In the genomic region with DNA sequence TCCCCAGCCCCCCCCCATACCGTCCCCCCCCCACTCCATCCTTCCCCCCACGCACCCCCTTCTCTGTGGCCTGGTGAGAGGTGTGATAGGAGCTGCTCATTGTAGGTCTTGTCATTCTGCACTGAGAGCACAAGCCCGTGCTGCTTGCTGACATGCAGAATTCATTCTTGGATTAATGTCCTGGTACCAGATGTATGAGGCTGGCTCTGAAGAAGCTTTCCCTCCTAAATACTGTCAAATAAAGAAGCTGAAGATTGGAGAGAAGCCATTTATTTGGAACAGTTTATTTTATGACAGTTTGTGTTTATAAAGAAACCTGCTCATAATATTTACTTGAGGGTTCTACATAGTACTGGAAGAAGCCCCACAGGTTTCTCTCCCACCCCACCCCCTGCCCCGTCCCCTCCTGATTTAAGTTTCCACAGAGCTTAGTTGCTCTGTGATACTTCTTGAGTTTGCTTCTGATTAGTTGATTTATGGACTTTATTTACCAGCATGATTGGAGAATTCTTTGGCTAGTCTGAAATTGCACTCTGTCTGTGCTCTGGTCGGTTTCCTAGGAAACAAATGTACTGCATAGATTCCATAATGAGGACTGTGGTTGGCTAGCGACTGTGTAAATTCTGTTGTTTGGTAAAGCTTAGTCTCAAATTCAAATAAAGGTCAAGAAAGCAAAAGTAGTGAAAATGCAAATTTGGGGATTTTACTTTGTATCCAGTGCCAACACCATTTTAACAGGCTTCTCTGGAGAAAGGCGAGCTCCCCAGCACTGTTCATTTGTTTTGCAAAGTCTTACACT, we compare ENCODE assay signal across 12 mouse cellular contexts. TPM values are rescaled to one million over a fixed set of nuclear protein-coding genes. Genes with fewer than 3 reads are reported as not detected.
DNase-seq lines count a peak whose midpoint lies in the region; ATAC-seq and TF ChIP-seq lines count a peak whose summit lies in the region.
"Had no signal": no experiment of that assay in that cellular context is flagged by ENCODE, and none has a peak within 500 bp of the region (broad histone marks: within the 10 kb centered on the region; RNA-seq: fewer than 3 reads in every experiment).

No protein-coding gene starts in this region.

- TF ChIP-seq POLR2A in cerebellum, adult 2 months (IDR thresholded peaks at IDR 0.05; ENCODE audit: borderline replicate concordance, insufficient read depth, low read length): no peak

- WGBS in heart, embryonic 13.5 days: 35% methylated on average over 7 of the region's 7 CpGs
- 37% methylated on average over 7 of the region's 7 CpGs for WGBS in embryonic facial prominence, embryonic 12.5 days
- WGBS in hindbrain, embryonic 12.5 days: 14% methylated on average over 7 of the region's 7 CpGs
- WGBS in midbrain, postnatal 0 days: 9% methylated on average over 7 of the region's 7 CpGs
- WGBS in kidney, embryonic 14.5 days: 35% methylated on average over 7 of the region's 7 CpGs
- WGBS in kidney, embryonic 15.5 days: 31% methylated on average over 7 of the region's 7 CpGs
- 49% methylated on average over 7 of the region's 7 CpGs for WGBS in cerebellum, adult 2 months

- no peaks in the 10 kb centered on the region for H3K27me3 ChIP-seq in heart, embryonic 13.5 days (replicated peaks)
- no peaks in the 10 kb centered on the region for H3K27me3 ChIP-seq in embryonic facial prominence, embryonic 12.5 days
- no peaks in the 10 kb centered on the region for H3K27me3 ChIP-seq in hindbrain, embryonic 12.5 days
- H3K27me3 ChIP-seq in midbrain, postnatal 0 days (ENCODE audit: insufficient read depth, low read length): no peaks in the 10 kb centered on the region
- H3K27me3 ChIP-seq in kidney, embryonic 14.5 days (ENCODE audit: control insufficient read depth, insufficient read depth, low read length): no peaks in the 10 kb centered on the region
- H3K27me3 ChIP-seq in kidney, embryonic 15.5 days: no peaks in the 10 kb centered on the region
- no peaks in the 10 kb centered on the region for H3K27me3 ChIP-seq in cerebellum, adult 2 months (ENCODE audit: control insufficient read depth, insufficient read depth, low read length)

- H3K4me1 ChIP-seq in heart, embryonic 13.5 days: peaks cover 51% of the 10 kb centered on the region
- peaks cover 14% of the 10 kb centered on the region for H3K4me1 ChIP-seq in embryonic facial prominence, embryonic 12.5 days
- H3K4me1 ChIP-seq in hindbrain, embryonic 12.5 days: peaks cover 34% of the 10 kb centered on the region
- peaks cover 12% of the 10 kb centered on the region; the same call in 1 of the 2 replicates for H3K4me1 ChIP-seq in midbrain, postnatal 0 days (ENCODE audit: insufficient read depth, low read length)
- peaks cover 13% of the 10 kb centered on the region; the same call in 1 of the 2 replicates for H3K4me1 ChIP-seq in kidney, embryonic 14.5 days (ENCODE audit: control insufficient read depth, insufficient read depth, low read length)
- H3K4me1 ChIP-seq in kidney, embryonic 15.5 days: peaks cover 22% of the 10 kb centered on the region
- H3K4me1 ChIP-seq in cerebellum, adult 2 months (ENCODE audit: control insufficient read depth, insufficient read depth, low read length): no peaks in the 10 kb centered on the region

- H3K36me3 ChIP-seq in heart, embryonic 13.5 days: no peaks in the 10 kb centered on the region
- no peaks in the 10 kb centered on the region for H3K36me3 ChIP-seq in embryonic facial prominence, embryonic 12.5 days
- no peaks in the 10 kb centered on the region for H3K36me3 ChIP-seq in hindbrain, embryonic 12.5 days
- H3K36me3 ChIP-seq in midbrain, postnatal 0 days (ENCODE audit: insufficient read depth, low read length): no peaks in the 10 kb centered on the region
- H3K36me3 ChIP-seq in kidney, embryonic 14.5 days (ENCODE audit: control insufficient read depth, insufficient read depth, low read length): no peaks in the 10 kb centered on the region
- H3K36me3 ChIP-seq in kidney, embryonic 15.5 days: no peaks in the 10 kb centered on the region

- no peak for TF ChIP-seq CTCF in midbrain, postnatal 0 days (IDR thresholded peaks at IDR 0.05)
- TF ChIP-seq CTCF in cerebellum, adult 2 months (IDR thresholded peaks at IDR 0.05; ENCODE audit: borderline replicate concordance, insufficient read depth, low read depth, low read length): no peak

- H3K4me2 ChIP-seq in heart, embryonic 13.5 days: peak overlapping the region; percentile 10
- no peak overlapping the region; the same call in 1 of the 2 replicates for H3K4me2 ChIP-seq in embryonic facial prominence, embryonic 12.5 days (replicated peaks)
- peak overlapping the region; percentile 35 for H3K4me2 ChIP-seq in hindbrain, embryonic 12.5 days (replicated peaks)
- peak overlapping the region; percentile 26; the same call in 1 of the 2 replicates for H3K4me2 ChIP-seq in midbrain, postnatal 0 days (ENCODE audit: low read depth, low read length, poor library complexity, severe bottlenecking)
- H3K4me2 ChIP-seq in kidney, embryonic 14.5 days (replicated peaks; ENCODE audit: low read depth, low read length): no peak overlapping the region
- no peak overlapping the region for H3K4me2 ChIP-seq in kidney, embryonic 15.5 days

- H3K4me3 ChIP-seq in heart, embryonic 13.5 days: no peak overlapping the region
- H3K4me3 ChIP-seq in embryonic facial prominence, embryonic 12.5 days: no peak overlapping the region
- H3K4me3 ChIP-seq in hindbrain, embryonic 12.5 days: no peak overlapping the region
- no peak overlapping the region for H3K4me3 ChIP-seq in midbrain, postnatal 0 days (ENCODE audit: low read depth, low read length)
- H3K4me3 ChIP-seq in kidney, embryonic 14.5 days (ENCODE audit: low read length): no peak overlapping the region
- H3K4me3 ChIP-seq in kidney, embryonic 15.5 days (replicated peaks): no peak overlapping the region
- H3K4me3 ChIP-seq in cerebellum, adult 2 months (replicated peaks; ENCODE audit: insufficient read depth, low read depth, low read length): no peak overlapping the region

- peak overlapping the region; percentile 52; the same call in 1 of the 2 replicates for H3K9ac ChIP-seq in heart, embryonic 13.5 days
- no peak overlapping the region; the same call in 1 of the 2 replicates for H3K9ac ChIP-seq in embryonic facial prominence, embryonic 12.5 days
- H3K9ac ChIP-seq in hindbrain, embryonic 12.5 days: peak overlapping the region; percentile 43
- no peak overlapping the region for H3K9ac ChIP-seq in midbrain, postnatal 0 days (replicated peaks; ENCODE audit: low read length, poor library complexity, severe bottlenecking)
- no peak overlapping the region for H3K9ac ChIP-seq in kidney, embryonic 14.5 days (ENCODE audit: low read depth, low read length)
- no peak overlapping the region for H3K9ac ChIP-seq in kidney, embryonic 15.5 days
- H3K9ac ChIP-seq: liver, embryonic 14.5 days had no signal

- no peak for DNase-seq in heart, adult 9 months (ENCODE audit: low spot score in 2 of 2)
- DNase-seq in midbrain, postnatal 0 days (ENCODE audit: low spot score): peak; percentile 69
- no peak for DNase-seq in cerebellum, adult 2 months
- DNase-seq: adrenal gland, postnatal 25 days; cerebellum, adult 8-10 months; kidney, postnatal 10 days had no signal

- no peak for ATAC-seq in heart, embryonic 13.5 days (ENCODE audit: extremely low read depth, insufficient number of reproducible peaks, low FRiP score, low TSS enrichment)
- no peak for ATAC-seq in embryonic facial prominence, embryonic 12.5 days (ENCODE audit: insufficient number of reproducible peaks, insufficient read depth, low FRiP score, low TSS enrichment)
- ATAC-seq in hindbrain, embryonic 12.5 days (ENCODE audit: low FRiP score): 0 out of 2 replicates have a peak, but pooled peaks have one; percentile 32
- no peak for ATAC-seq in midbrain, postnatal 0 days (ENCODE audit: low FRiP score)
- ATAC-seq in kidney, embryonic 14.5 days (ENCODE audit: low FRiP score, low TSS enrichment): no peak
- no peak for ATAC-seq in kidney, embryonic 15.5 days (replicated peaks; ENCODE audit: low FRiP score)

- no peak overlapping the region; the same call in 1 of the 2 replicates for H3K27ac ChIP-seq in heart, embryonic 13.5 days (replicated peaks)
- H3K27ac ChIP-seq in embryonic facial prominence, embryonic 12.5 days: 0 out of 2 replicates have a peak overlapping the region, but pooled peaks have one; percentile 3
- peak overlapping the region; percentile 35 for H3K27ac ChIP-seq in hindbrain, embryonic 12.5 days
- H3K27ac ChIP-seq in midbrain, postnatal 0 days (ENCODE audit: low read depth, low read length): no peak overlapping the region
- no peak overlapping the region for H3K27ac ChIP-seq in kidney, embryonic 14.5 days (ENCODE audit: low read depth, low read length)
- H3K27ac ChIP-seq in kidney, embryonic 15.5 days: no peak overlapping the region
- no peak overlapping the region for H3K27ac ChIP-seq in cerebellum, adult 2 months (ENCODE audit: insufficient read depth, low read length)
- H3K27ac ChIP-seq: liver, embryonic 14.5 days had no signal

- H3K9me3 ChIP-seq in heart, embryonic 13.5 days: no peaks in the 10 kb centered on the region
- H3K9me3 ChIP-seq in embryonic facial prominence, embryonic 12.5 days: no peaks in the 10 kb centered on the region
- H3K9me3 ChIP-seq in hindbrain, embryonic 12.5 days (replicated peaks): no peaks in the 10 kb centered on the region
- no peaks in the 10 kb centered on the region for H3K9me3 ChIP-seq in midbrain, postnatal 0 days (ENCODE audit: low read length)
- H3K9me3 ChIP-seq in kidney, embryonic 14.5 days (ENCODE audit: control insufficient read depth, low read length): no peaks in the 10 kb centered on the region
- H3K9me3 ChIP-seq in kidney, embryonic 15.5 days (replicated peaks): no peaks in the 10 kb centered on the region

RNA-seq across cellular contexts. Expression of a gene that starts 3.3 kb away (rescaled TPM):
- 20.5 and 23.9 TPM in 2 replicates for polyA plus RNA-seq in heart, embryonic 13.5 days (2015; fragmentation: Nextera tagmentation; extraction: Ambion mirVana)
- polyA plus RNA-seq in embryonic facial prominence, embryonic 12.5 days (2016; fragmentation: Nextera tagmentation; extraction: Ambion mirVana): 37.3 and 40.3 TPM in 2 replicates
- polyA plus RNA-seq in hindbrain, embryonic 12.5 days (2016; fragmentation: Nextera tagmentation; extraction: Ambion mirVana): 71.1 and 73.1 TPM in 2 replicates
- total RNA-seq in midbrain, postnatal 0 days (2014; rRNA removed): 27.9 and 38.9 TPM in 2 replicates
- 27.9 and 33.5 TPM in 2 replicates for polyA plus RNA-seq in midbrain, postnatal 0 days (2015; fragmentation: Nextera tagmentation; extraction: Ambion mirVana)
- 29.7 and 47.3 TPM in 2 replicates for polyA plus RNA-seq in kidney, embryonic 14.5 days (2014; fragmentation: Nextera tagmentation; extraction: Ambion mirVana)
- polyA plus RNA-seq in kidney, embryonic 15.5 days (2015; fragmentation: Nextera tagmentation; extraction: Ambion mirVana): 34.9 and 35.6 TPM in 2 replicates
- 8.8 and 10.4 TPM in 2 replicates for polyA plus RNA-seq in cerebellum, adult 2 months (2012; rRNA removed)

RNA-seq across cellular contexts. Expression of a gene that starts 47.9 kb away (rescaled TPM):
- polyA plus RNA-seq in heart, embryonic 13.5 days (2015; fragmentation: Nextera tagmentation; extraction: Ambion mirVana): 38.1 and 39.8 TPM in 2 replicates
- 27.6 and 28.0 TPM in 2 replicates for polyA plus RNA-seq in embryonic facial prominence, embryonic 12.5 days (2016; fragmentation: Nextera tagmentation; extraction: Ambion mirVana)
- polyA plus RNA-seq in hindbrain, embryonic 12.5 days (2016; fragmentation: Nextera tagmentation; extraction: Ambion mirVana): 37.8 and 41.8 TPM in 2 replicates
- total RNA-seq in midbrain, postnatal 0 days (2014; rRNA removed): 27.7 and 29.7 TPM in 2 replicates
- 33.0 and 39.4 TPM in 2 replicates for polyA plus RNA-seq in midbrain, postnatal 0 days (2015; fragmentation: Nextera tagmentation; extraction: Ambion mirVana)
- 20.5 and 21.4 TPM in 2 replicates for polyA plus RNA-seq in kidney, embryonic 14.5 days (2014; fragmentation: Nextera tagmentation; extraction: Ambion mirVana)
- polyA plus RNA-seq in kidney, embryonic 15.5 days (2015; fragmentation: Nextera tagmentation; extraction: Ambion mirVana): 24.1 and 25.4 TPM in 2 replicates
- polyA plus RNA-seq in cerebellum, adult 2 months (2012; rRNA removed): 58.4 and 59.0 TPM in 2 replicates

Comparison
In these comparisons a context has a peak if more than half of its experiments do, and no peak if none do; other contexts are left out.
1. H3K27ac ChIP-seq: peak in embryonic facial prominence, embryonic 12.5 days (single experiment) and hindbrain, embryonic 12.5 days (single experiment); none in heart, embryonic 13.5 days (single experiment), midbrain, postnatal 0 days (single experiment), kidney, embryonic 14.5 days (single experiment), kidney, embryonic 15.5 days (single experiment) and cerebellum, adult 2 months (single experiment).
2. H3K4me2 ChIP-seq: peak in heart, embryonic 13.5 days (single experiment), hindbrain, embryonic 12.5 days (single experiment) and midbrain, postnatal 0 days (single experiment); none in embryonic facial prominence, embryonic 12.5 days (single experiment), kidney, embryonic 14.5 days (single experiment) and kidney, embryonic 15.5 days (single experiment).
3. H3K9ac ChIP-seq: peak in heart, embryonic 13.5 days (single experiment) and hindbrain, embryonic 12.5 days (single experiment); none in embryonic facial prominence, embryonic 12.5 days (single experiment), midbrain, postnatal 0 days (single experiment), kidney, embryonic 14.5 days (single experiment) and kidney, embryonic 15.5 days (single experiment).